Mouse (Mus musculus): Measurements from ENCODE around the gene Astn2.

The Astn2 gene

GRCm38 (mm10) chr4:65423068-65423625, 981.3 kb downstream of the Astn2 start:
- no peak for DNase-seq (ENCODE audit: low read depth, low spot score)

- no peak for DNase-seq (ENCODE audit: low read depth, low spot score)
Observed at GRCm38 (mm10) chr4:65421272-65421671, 983.1 kb downstream of the Astn2 start.

GRCm38 (mm10) chr4:65420511-65420931, 983.9 kb downstream of the Astn2 start:
- DNase-seq (ENCODE audit: low read depth, low spot score), result peak; percentile 79

GRCm38 (mm10) chr4:65415507-65415906, 988.9 kb downstream of the Astn2 start:
- DNase-seq (ENCODE audit: low read depth, low spot score), result no peak

- no peak for DNase-seq (ENCODE audit: low read depth, low spot score)
Observed at GRCm38 (mm10) chr4:65402836-65403634, 1001.4 kb downstream of the Astn2 start.

GRCm38 (mm10) chr4:65402286-65402685, 1002.1 kb downstream of the Astn2 start:
- DNase-seq (ENCODE audit: low read depth, low spot score), result no peak

GRCm38 (mm10) chr4:65399457-65399856, 1005.0 kb downstream of the Astn2 start:
- no peak for DNase-seq (ENCODE audit: low read depth, low spot score)

GRCm38 (mm10) chr4:65396806-65397205, 1007.6 kb downstream of the Astn2 start:
- DNase-seq (ENCODE audit: low read depth, low spot score), result no peak

- DNase-seq (ENCODE audit: low read depth, low spot score), result no peak
Observed at GRCm38 (mm10) chr4:65391001-65391400, 1013.4 kb downstream of the Astn2 start.

GRCm38 (mm10) chr4:65383070-65383469, 1021.3 kb downstream of the Astn2 start:
- no peak for DNase-seq (ENCODE audit: low read depth, low spot score)

- no peak for DNase-seq (ENCODE audit: low read depth, low spot score)
Observed at GRCm38 (mm10) chr4:65379461-65379860, 1025.0 kb downstream of the Astn2 start.

- no peak for DNase-seq (ENCODE audit: low read depth, low spot score)
Observed at GRCm38 (mm10) chr4:65376571-65376970, 1027.8 kb downstream of the Astn2 start.

- no peak for DNase-seq (ENCODE audit: low read depth, low spot score)
Observed at GRCm38 (mm10) chr4:65373841-65374240, 1030.6 kb downstream of the Astn2 start.

- DNase-seq (ENCODE audit: low read depth, low spot score), result no peak
Observed at GRCm38 (mm10) chr4:65372731-65373130, 1031.7 kb downstream of the Astn2 start.

- no peak for DNase-seq (ENCODE audit: low read depth, low spot score)
Observed at GRCm38 (mm10) chr4:65367135-65367534, 1037.3 kb downstream of the Astn2 start.

GRCm38 (mm10) chr4:65354580-65354979, 1049.8 kb downstream of the Astn2 start:
- no peak for DNase-seq (ENCODE audit: low read depth, low spot score)

- DNase-seq (ENCODE audit: low read depth, low spot score), result no peak
Observed at GRCm38 (mm10) chr4:65350521-65350920, 1053.9 kb downstream of the Astn2 start.

GRCm38 (mm10) chr4:65341766-65342165, 1062.6 kb downstream of the Astn2 start:
- DNase-seq (ENCODE audit: low read depth, low spot score), result no peak

- no peak for DNase-seq (ENCODE audit: low read depth, low spot score)
Observed at GRCm38 (mm10) chr4:65333718-65334117, 1070.7 kb downstream of the Astn2 start.
